Mouse (Mus musculus) embryonic fibroblast, embryonic 13.5 days (primary cell): ENCODE measurements around the gene Ldoc1. TPM values are rescaled to one million over a fixed set of nuclear protein-coding genes. Genes with fewer than 3 reads are reported as not detected.

Experiments used
- H3K27ac ChIP-seq: 2 replicates; pipeline ENCODE4 v1.5.1; 2012; ENCODE audit warnings: low read length, control low read depth, inconsistent platforms; ENCODE audit not compliant: insufficient read depth
- H3K4me1 ChIP-seq: 2 replicates; pipeline ENCODE4 v1.6.1; 2011; ENCODE audit warnings: low read length; ENCODE audit not compliant: control insufficient read depth, insufficient read depth
- H3K4me3 ChIP-seq: 2 replicates; pipeline ENCODE4 v1.5.1; 2011; ENCODE audit warnings: mild to moderate bottlenecking, control low read depth, low read length; ENCODE audit not compliant: insufficient read depth
- CTCF ChIP-seq: IDR thresholded peaks from 2 replicates; pipeline ENCODE4 v1.5.1; 2011; ENCODE audit warnings: mild to moderate bottlenecking, control low read depth, low read length, moderate library complexity, borderline replicate concordance; ENCODE audit not compliant: insufficient read depth
- POLR2A ChIP-seq: IDR thresholded peaks from 2 replicates; pipeline ENCODE4 v1.6.1; 2011; ENCODE audit warnings: low read depth, mild to moderate bottlenecking, control low read depth, low read length, moderate library complexity
- polyA plus RNA-seq: library from polyadenylated mRNA; stranded (reverse); fragments of >200 nt; gene quantifications from 2 replicates; pipeline ENCODE4 v1.2.4, GENCODE M21; 2011; ENCODE audit warnings: low read depth; ENCODE audit not compliant: missing spikeins, insufficient read length

Ldoc1 gene
- not detected in 2 replicates for polyA plus RNA-seq

- TF ChIP-seq CTCF (no peak), POLR2A (no peak)
- Histone ChIP-seq H3K27ac (no peak within 1 kb of the TSS), H3K4me3 (no peak within 1 kb of the TSS), H3K4me1 (no peaks in the 10 kb centered on the region)
Measured at GRCm38 (mm10) chrX:61709302-61710033, at the start of gene Ldoc1. TSS of gene Ldoc1 (plus strand) at chrX:61709497.

DNA sequence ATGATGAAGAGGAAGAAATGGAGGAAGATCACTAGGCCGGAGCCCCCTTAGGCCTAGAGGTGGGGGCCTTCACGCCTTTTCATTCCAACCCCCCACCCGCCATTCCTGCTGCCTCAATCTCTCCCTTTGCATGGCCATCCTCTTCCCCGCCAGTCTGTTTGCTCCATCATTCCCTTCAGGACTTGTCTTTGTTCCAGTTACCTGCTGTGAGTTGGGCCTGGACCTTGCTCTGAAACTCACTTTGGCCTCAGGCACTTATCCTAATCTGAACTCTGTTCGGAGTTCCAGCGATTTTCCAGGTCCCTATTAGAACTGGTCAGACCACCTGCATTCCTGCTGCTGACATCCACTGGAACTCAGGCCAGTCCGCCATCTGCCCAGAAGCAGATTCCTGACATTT lies 834 bp downstream of the Ldoc1 start:
- Histone ChIP-seq H3K27ac (no peak overlapping the region), H3K4me1 (no peaks in the 10 kb centered on the region), H3K4me3 (no peak overlapping the region)
- TF ChIP-seq POLR2A: no peak
- TF ChIP-seq CTCF: no peak

DNA sequence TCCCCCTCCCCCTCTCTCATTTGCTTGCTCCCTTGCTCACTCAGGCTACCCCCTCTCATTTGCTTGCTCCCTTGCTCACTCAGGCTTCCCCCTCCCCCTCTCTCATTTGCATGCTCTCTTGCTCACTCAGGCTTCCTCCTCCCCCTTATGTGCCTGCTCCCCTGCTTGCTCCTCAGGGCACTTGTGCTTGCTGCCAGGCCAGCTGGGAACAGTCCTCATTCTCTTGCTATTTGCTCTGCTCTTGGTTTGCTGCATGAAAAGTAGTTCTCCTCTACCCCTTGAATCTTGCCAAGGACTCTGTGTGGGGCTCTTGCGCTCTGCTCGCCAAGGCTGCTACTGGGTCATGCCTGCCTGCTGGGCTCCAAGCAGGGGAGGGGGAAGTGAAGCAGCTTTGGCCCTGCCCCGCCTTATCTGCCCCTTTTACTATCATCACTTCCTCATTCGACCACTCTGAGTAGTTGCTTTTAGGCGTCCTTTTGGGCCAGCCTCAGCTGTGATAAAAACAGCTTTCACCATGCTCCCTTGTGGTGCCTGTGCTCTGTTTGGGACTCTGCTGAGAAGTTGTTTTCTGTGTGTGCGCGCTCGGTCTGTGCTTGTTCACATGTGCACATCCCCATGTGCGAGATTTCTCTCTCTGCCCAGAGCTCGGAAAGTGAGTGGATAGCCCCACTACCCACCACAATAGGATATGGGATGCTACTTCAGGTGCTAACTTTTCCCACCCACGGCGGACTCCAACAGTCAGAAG lies 13.2 kb downstream of the Ldoc1 start:
- H3K4me1 ChIP-seq: no peaks in the 10 kb centered on the region
- TF ChIP-seq POLR2A (no peak), CTCF (no peak)
- H3K27ac ChIP-seq: no peak overlapping the region
- no peak overlapping the region for H3K4me3 ChIP-seq

GRCm38 (mm10) chrX:61723029-61723980 lies 14.0 kb downstream of the Ldoc1 start:
- no peaks in the 10 kb centered on the region for H3K4me1 ChIP-seq
- H3K27ac ChIP-seq: no peak overlapping the region
- TF ChIP-seq POLR2A: no peak
- TF ChIP-seq CTCF: no peak
- no peak overlapping the region for H3K4me3 ChIP-seq

DNA sequence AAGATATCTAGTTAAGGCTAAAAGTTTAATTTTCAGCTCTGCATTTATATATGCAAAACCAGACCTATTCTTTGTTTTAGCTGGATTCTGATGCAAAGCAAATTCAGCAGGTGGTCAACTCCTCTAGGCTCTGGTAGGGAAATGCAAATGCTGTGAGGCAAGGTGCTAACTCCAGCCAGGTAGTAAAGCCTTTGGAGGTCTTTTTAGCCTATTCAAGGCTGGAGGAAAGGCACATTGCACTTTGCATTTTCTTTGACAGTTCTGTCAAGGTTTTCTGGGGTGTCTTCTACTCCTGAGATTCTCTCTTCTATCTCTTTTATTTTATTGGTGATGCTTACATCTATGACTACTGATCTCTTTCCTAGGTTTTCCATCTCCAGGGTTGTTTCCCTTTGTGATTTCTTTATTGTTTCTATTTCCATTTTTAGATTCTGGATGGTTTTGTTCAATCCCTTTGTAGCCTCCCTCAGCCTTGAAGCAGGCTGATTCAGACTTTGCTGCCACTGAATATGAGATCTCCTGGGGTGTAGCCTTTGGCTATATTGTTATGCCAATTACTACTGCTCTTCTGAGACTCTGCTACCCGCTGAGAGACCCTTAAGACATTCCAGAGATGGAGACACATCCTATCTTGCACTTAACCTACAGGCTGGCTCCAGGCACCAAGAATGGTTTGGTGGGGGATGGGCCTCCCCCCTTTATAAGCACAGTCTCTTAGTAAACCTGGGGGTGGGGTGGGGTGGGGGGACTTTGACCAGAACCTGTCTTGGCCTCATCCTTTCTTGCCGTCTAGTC lies 18.4 kb downstream of the Ldoc1 start:
- H3K4me3 ChIP-seq: no peak overlapping the region
- TF ChIP-seq POLR2A: no peak
- TF ChIP-seq CTCF: no peak
- no peaks in the 10 kb centered on the region for H3K4me1 ChIP-seq
- H3K27ac ChIP-seq: no peak overlapping the region
